Mouse (Mus musculus) lung, postnatal 0 days (tissue): Measurements from ENCODE around the gene Tmem43.

ENCODE experiments used
- CTCF ChIP-seq: IDR thresholded peaks from 2 replicates; pipeline ENCODE4 v1.5.1; 2016; ENCODE audit warnings: antibody characterized with exemption, mild to moderate bottlenecking
- EP300 ChIP-seq: IDR thresholded peaks from 2 replicates; pipeline ENCODE4 v1.6.1; 2016; ENCODE audit warnings: antibody characterized with exemption, mild to moderate bottlenecking, control low read depth

DNA sequence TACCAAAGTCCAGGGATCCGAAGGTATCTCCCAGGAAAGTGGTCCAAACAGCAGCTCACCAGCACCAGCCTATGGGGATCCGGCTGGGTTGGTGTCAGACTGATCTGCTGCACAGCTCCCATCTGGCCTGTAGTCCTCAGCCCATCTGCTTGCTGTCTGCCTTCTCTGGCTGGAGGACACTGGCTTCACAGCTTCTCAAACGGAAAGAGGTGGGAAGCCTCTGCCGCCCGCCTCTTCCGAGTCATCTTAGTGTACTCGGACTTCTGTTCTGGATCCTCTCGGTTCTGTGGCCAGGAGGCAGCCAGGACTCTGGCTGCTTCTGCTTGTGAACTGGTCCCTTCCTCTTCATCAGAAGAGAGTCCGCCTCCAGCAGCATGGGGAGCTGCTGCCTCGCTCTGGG, 16.4 kb downstream of the Tmem43 start:
- TF ChIP-seq CTCF (no peak), EP300 (no peak)
